Mouse (Mus musculus): ENCODE data around the gene Selenoo.

GRCm38 (mm10) chr15:89106976-89107375 is 18.1 kb downstream of the Selenoo start:
- TF ChIP-seq POLR2A (IDR thresholded peaks at IDR 0.05; ENCODE audit: extremely low read depth, insufficient read depth, low read length) (no peak), CTCF (IDR thresholded peaks at IDR 0.05; ENCODE audit: low read depth, low read length) (no peak)

Measured in liver, adult 2 months (tissue).